Mouse (Mus musculus) embryonic facial prominence, embryonic 11.5 days (tissue): ENCODE measurements around the gene Cdr2. TPM values are rescaled to one million over a fixed set of nuclear protein-coding genes. Genes with fewer than 3 reads are reported as not detected.

Experiments used
- ATAC-seq: fragments of 200-750 bp; cut with Nextera tagmentation; replicated peaks from 2 replicates; pipeline ENCODE4 v1.8.0; 2017; ENCODE audit warnings: low read depth; ENCODE audit not compliant: insufficient number of reproducible peaks, low FRiP score, low TSS enrichment
- DNase-seq: peaks from one replicate; pipeline ENCODE4 v3.0.0-alpha.2; 2015; ENCODE audit warnings: low spot score
- H3K27ac ChIP-seq: fragments of 300-500 bp; sonication (generic); replicated peaks from 2 replicates; pipeline ENCODE4 v1.5.1; 2014; ENCODE audit warnings: mild to moderate bottlenecking, low read depth, low read length, control low read depth
- H3K27me3 ChIP-seq: fragments of 300-500 bp; sonication (generic); 2 replicates; pipeline ENCODE4 v1.6.1; 2014; ENCODE audit warnings: mild to moderate bottlenecking, low read length, moderate library complexity, mixed read lengths; ENCODE audit not compliant: control insufficient read depth, insufficient read depth
- H3K36me3 ChIP-seq: fragments of 300-500 bp; sonication (generic); replicated peaks from 2 replicates; pipeline ENCODE4 v1.6.1; 2014; ENCODE audit warnings: low read depth, mild to moderate bottlenecking, low read length, moderate library complexity, mixed read lengths; ENCODE audit not compliant: control insufficient read depth, insufficient read depth
- H3K4me1 ChIP-seq: fragments of 300-500 bp; sonication (generic); 2 replicates; pipeline ENCODE4 v1.6.1; 2014; ENCODE audit warnings: low read length, mixed read lengths; ENCODE audit not compliant: control insufficient read depth, insufficient read depth
- H3K4me2 ChIP-seq: fragments of 300-500 bp; sonication (generic); 2 replicates; pipeline ENCODE4 v1.6.1; 2014; ENCODE audit warnings: low read depth, mild to moderate bottlenecking, control low read depth, low read length, moderate library complexity
- H3K4me3 ChIP-seq: fragments of 300-500 bp; sonication (generic); 2 replicates; pipeline ENCODE4 v1.5.1; 2014; ENCODE audit warnings: low read depth, low read length, control low read depth
- H3K9ac ChIP-seq: fragments of 300-500 bp; sonication (generic); replicated peaks from 2 replicates; pipeline ENCODE4 v1.6.1; 2014; ENCODE audit warnings: mild to moderate bottlenecking, control low read depth, low read length
- H3K9me3 ChIP-seq: fragments of 300-500 bp; sonication (generic); replicated peaks from 2 replicates; pipeline ENCODE4 v1.6.1; 2016; ENCODE audit warnings: mild to moderate bottlenecking, low read length, inconsistent platforms, mixed read lengths; ENCODE audit not compliant: control insufficient read depth
- WGBS: fragments of 180-500 bp; shearing (Covaris S2); extraction: QIAGEN DNeasy Blood & Tissue Kit; methylation state at CpG from one replicate; pipeline ENCODE4 v1.1.7; 2014; 5-methylcytosine and 5-hydroxymethylcytosine counted together
- polyA plus RNA-seq: library from polyadenylated mRNA; unstranded; fragments of >200 nt; fragmentation: Nextera tagmentation; extraction: Ambion mirVana; gene quantifications from 2 replicates; pipeline ENCODE4 v1.2.1, GENCODE M21; 2014

Cdr2 gene
- polyA plus RNA-seq, 1 experiment from 2014 or later, result 12.7 TPM

DNA sequence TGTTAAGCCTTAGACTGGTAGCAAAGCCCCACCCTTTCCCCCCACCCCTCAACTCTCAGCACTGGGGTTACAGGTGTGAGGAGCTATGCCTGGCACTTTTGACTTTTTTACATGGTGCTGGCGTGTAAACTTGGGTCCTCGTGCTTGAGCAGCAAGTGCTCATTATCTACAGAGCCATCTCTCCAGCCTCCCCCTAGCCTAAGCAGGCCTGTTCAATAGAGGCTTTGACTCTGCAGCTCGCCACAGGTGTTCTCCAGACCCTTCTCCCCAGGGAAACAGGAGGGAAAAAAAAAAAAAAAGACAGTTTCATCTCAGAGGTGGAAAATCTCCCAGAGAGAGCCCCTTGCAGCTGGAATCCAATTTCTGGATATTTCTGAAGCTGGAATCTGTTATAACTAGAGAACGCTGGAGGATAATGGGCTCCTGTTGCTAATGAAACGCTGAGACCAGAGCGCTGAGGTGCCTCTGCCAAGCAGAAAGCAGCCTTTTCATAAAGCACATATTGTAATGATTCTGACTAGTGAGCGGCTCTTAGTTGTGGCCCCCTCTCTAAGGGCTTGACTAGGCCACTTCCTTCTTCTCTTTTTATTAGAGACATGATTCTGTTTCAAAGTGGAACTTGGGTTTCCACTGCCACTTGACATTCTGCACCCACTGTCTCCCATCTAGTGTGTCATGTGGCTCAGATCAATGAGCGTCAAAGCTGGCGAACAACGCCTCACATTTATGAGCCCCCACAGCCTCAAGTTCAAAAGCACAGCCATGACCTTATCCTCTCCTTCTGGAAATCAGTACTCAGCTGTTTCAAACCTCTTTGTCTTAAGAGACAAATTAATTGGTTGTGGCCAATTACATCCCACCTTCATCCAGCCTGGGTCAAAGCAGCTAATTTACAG lies 29.9 kb upstream of the Cdr2 start:
- no peak overlapping the region for H3K27ac ChIP-seq
- no peak overlapping the region for H3K4me2 ChIP-seq
- 36% methylated on average over 10 of the region's 10 CpGs for WGBS
- no peak overlapping the region for H3K9ac ChIP-seq
- no peaks in the 10 kb centered on the region for H3K4me1 ChIP-seq
- no peaks in the 10 kb centered on the region for H3K36me3 ChIP-seq
- no peaks in the 10 kb centered on the region for H3K9me3 ChIP-seq
- no peaks in the 10 kb centered on the region for H3K27me3 ChIP-seq
- DNase-seq (peak; percentile 66), ATAC-seq (peak; percentile 59)
- no peak overlapping the region for H3K4me3 ChIP-seq

DNA sequence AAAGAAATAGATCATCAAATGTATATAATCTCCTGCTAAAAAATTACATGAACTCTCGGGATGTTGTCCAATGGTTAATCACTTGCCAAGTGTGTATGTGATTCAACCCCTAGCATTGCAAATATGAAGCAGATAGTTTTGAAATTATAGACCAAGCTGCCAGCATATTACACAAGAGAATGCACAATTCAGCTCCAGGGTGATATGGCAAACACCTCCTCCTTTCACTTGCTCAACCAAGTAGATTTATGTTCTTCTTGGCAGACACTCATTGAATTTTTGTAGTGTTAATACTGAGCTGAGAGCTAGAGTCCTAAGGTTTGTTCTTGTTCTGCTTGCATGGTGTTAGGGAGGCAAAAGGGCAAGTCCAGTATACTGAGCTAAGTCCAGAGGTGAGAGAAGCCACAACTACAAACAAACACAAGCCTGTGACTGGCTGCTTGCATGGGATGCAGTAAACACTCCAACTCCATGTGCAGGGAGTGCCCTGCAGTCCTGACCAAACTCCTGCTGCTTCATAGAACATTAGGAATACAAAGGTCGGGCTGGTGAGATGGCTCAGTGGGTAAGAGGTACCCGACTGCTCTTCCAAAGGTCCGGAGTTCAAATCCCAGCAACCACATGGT lies 21.8 kb upstream of the Cdr2 start:
- Histone ChIP-seq H3K4me1 (no peaks in the 10 kb centered on the region), H3K27me3 (no peaks in the 10 kb centered on the region), H3K36me3 (no peaks in the 10 kb centered on the region), H3K27ac (no peak overlapping the region), H3K4me2 (no peak overlapping the region), H3K4me3 (no peak overlapping the region), H3K9me3 (no peaks in the 10 kb centered on the region), H3K9ac (no peak overlapping the region)
- no peak for ATAC-seq
- DNase-seq, result no peak
- WGBS, result 75% methylated on average over 4 of the region's 4 CpGs

DNA sequence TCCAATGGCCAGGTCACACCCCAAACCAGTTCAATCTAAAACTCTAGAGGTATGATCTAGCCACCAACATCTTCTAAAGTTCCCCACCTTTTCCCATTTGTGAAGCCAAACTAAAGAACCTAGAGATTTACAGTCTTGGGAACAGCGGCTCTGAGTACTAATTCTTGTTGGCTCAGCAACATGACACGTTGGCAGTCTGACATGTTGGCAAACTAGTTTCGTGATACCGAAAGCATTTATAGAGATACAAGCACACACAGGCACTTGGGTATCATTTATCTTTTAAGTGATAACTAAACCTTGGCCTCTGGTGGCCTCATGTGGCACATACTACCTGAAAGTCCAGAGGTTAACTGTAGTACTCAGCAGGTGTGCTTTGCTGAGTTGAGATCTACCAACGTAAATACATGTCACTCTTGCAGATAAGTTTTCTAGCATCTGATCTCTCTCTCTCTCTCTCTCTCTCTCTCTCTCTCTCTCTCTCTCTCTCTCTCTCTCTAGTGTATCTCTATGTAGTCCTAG lies 20.4 kb upstream of the Cdr2 start:
- Histone ChIP-seq H3K4me3 (no peak overlapping the region), H3K4me1 (no peaks in the 10 kb centered on the region), H3K27me3 (no peaks in the 10 kb centered on the region), H3K9me3 (no peaks in the 10 kb centered on the region), H3K36me3 (no peaks in the 10 kb centered on the region), H3K9ac (no peak overlapping the region), H3K4me2 (no peak overlapping the region), H3K27ac (no peak overlapping the region)
- 87% methylated on average over 5 of the region's 5 CpGs for WGBS
- ATAC-seq (no peak), DNase-seq (no peak)

DNA sequence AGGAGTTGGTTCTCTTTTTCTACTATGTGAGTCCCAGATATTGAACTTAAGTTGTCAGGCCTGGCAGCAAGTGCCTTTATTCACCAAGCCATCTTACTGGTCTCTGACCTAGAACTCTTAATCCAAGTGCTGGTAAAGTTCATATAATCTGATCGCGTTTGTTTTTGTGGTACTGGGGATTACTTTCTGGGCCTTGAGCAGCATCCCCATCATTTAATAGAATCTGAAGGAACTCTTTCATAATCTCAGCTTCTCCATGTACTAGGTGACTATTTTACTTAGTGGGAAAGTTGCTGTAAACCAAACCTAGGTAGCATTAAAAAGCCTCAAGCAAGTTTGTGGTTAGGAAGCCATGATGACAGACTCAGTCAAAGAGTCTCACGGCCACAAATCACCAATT lies 19.8 kb upstream of the Cdr2 start:
- DNase-seq, result no peak
- H3K4me3 ChIP-seq, result no peak overlapping the region
- no peak for ATAC-seq
- no peaks in the 10 kb centered on the region for H3K9me3 ChIP-seq
- H3K36me3 ChIP-seq, result no peaks in the 10 kb centered on the region
- H3K27ac ChIP-seq, result no peak overlapping the region
- H3K4me2 ChIP-seq, result no peak overlapping the region
- 85% methylated on average over 3 of the region's 3 CpGs for WGBS
- no peaks in the 10 kb centered on the region for H3K27me3 ChIP-seq
- no peak overlapping the region for H3K9ac ChIP-seq
- H3K4me1 ChIP-seq, result no peaks in the 10 kb centered on the region

DNA sequence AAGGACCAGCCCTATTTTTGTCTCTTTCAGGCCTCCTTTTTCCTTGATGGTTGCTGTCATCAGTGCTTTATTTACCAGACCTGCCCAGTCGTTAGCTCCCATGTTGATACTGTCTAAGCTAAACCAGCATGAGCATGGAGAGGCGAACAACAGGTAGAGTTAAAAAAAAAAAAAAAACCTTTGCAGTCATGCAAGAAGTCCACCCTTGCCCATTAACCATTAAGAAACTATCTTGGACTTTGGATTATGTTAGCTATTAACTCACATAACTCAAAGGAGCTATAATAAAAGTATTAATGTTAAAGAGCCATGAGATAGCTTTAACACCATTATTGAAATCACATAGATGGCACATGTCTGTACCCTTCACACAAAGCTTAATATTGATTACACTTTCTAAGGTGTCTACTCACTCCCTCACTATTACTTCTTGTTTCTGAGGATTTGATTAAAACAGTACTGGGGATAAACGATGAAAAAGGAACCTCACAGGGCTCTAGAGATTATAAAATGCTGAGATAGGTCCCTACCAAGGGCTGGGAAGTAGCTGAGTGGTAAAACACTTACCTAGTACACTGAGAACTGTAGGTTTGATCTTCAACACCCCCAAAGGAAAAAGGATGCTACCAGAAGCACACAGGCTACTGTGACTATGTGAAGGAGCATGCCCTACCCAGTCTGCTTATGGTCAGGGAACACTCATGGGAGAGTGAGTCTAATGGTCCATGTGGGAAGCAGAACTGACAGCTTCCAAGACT lies 18.1 kb upstream of the Cdr2 start:
- Histone ChIP-seq H3K9me3 (no peaks in the 10 kb centered on the region), H3K27ac (no peak overlapping the region), H3K9ac (no peak overlapping the region), H3K4me1 (no peaks in the 10 kb centered on the region), H3K27me3 (no peaks in the 10 kb centered on the region), H3K4me2 (no peak overlapping the region), H3K4me3 (no peak overlapping the region), H3K36me3 (no peaks in the 10 kb centered on the region)
- WGBS, result 78% methylated on average over 3 of the region's 3 CpGs
- DNase-seq (no peak), ATAC-seq (no peak)

DNA sequence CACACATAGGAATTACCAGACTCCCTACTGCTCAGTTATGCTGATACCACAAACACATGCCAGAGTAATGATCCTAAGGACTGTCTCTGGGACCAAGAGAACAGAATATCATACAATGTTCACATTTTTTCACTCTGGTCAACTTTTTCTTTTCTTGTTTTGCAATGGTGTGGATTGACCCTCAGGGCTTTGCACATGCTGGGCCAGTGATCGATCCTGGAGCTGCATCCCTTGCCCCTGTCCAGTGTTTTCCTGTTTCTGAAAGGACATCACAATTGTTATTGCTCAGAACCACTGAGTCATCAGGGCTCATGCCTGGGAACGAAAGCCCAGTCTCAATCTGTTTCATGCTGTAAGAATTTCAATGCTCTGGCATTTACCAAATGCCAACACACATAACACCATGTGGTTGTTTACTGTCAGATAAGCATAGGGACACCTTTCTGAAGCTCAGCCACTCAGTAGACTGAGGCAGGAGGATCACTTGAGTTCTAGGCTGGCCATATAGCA lies 17.0 kb upstream of the Cdr2 start:
- Histone ChIP-seq H3K9me3 (no peaks in the 10 kb centered on the region), H3K27ac (no peak overlapping the region), H3K4me1 (no peaks in the 10 kb centered on the region), H3K27me3 (no peaks in the 10 kb centered on the region), H3K36me3 (no peaks in the 10 kb centered on the region), H3K4me2 (no peak overlapping the region), H3K4me3 (no peak overlapping the region), H3K9ac (no peak overlapping the region)
- WGBS, result 69% methylated on average over 2 of the region's 2 CpGs
- no peak for DNase-seq
- ATAC-seq, result no peak

DNA sequence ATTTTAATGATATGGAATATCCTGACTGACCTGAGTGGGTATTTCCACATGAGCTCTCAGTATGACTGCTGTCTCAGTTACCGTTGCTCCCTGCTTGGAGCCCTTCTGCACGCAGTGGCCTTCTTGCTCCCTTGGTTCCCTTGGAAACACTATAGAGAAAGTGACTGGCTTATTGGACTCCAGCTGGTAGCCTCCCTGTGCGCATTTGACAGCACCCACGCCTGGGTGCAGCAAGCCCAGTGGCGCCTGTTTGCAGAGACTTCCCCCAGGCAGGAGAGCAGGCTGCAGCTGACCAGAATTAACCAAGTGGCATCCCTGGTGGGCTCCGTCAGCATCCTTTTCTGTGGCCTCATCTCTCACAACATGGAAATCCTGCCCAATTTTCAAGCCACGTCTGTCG lies 9.1 kb upstream of the Cdr2 start:
- ATAC-seq, result no peak
- WGBS, result 73% methylated on average over 8 of the region's 8 CpGs
- no peaks in the 10 kb centered on the region for H3K9me3 ChIP-seq
- no peaks in the 10 kb centered on the region for H3K27me3 ChIP-seq
- no peak overlapping the region for H3K27ac ChIP-seq
- H3K4me3 ChIP-seq, result no peak overlapping the region
- no peaks in the 10 kb centered on the region for H3K36me3 ChIP-seq
- no peak overlapping the region for H3K9ac ChIP-seq
- no peaks in the 10 kb centered on the region for H3K4me1 ChIP-seq
- no peak overlapping the region for H3K4me2 ChIP-seq
- DNase-seq, result no peak
